ENCODE assay signal across 19 mouse cellular contexts in the genomic region with DNA sequence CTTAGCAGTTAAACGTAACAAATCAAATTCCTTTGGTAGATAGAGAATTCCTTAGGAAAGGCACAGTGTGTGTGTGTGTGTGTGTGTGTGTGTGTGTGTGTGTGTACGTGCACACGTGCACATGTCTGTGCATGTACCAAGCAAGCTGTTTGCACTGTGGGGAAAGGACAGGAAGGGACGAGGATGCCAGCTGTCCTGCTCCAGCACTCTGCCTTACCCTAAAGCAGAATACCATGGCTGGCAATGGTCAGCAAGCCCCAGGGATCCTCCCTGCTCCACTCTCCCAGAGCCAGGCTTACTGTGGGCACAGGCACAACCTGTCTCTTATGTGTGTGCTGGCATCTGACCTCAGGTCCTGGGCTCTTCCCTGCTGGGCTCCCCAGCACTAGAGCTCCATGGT.
DNase-seq lines count a peak whose midpoint lies in the region; ATAC-seq and TF ChIP-seq lines count a peak whose summit lies in the region.
"Had no signal": no experiment of that assay in that cellular context is flagged by ENCODE, and none has a peak within 500 bp of the region (broad histone marks: within the 10 kb centered on the region; RNA-seq: fewer than 3 reads in every experiment).

No protein-coding gene starts in this region.

- H3K9me3 ChIP-seq in forebrain, embryonic 12.5 days = no peaks in the 10 kb centered on the region
- no peaks in the 10 kb centered on the region for H3K9me3 ChIP-seq in forebrain, embryonic 15.5 days
- no peaks in the 10 kb centered on the region for H3K9me3 ChIP-seq in heart, postnatal 0 days (replicated peaks; ENCODE audit: control insufficient read depth, low read length)
- H3K9me3 ChIP-seq in heart, embryonic 10.5 days = no peaks in the 10 kb centered on the region
- H3K9me3 ChIP-seq in ES-Bruce4 (replicated peaks; ENCODE audit: control insufficient read depth, insufficient read depth, low read length, poor library complexity, severe bottlenecking) = no peaks in the 10 kb centered on the region
- H3K9me3 ChIP-seq: liver, embryonic 15.5 days had no signal

- no peak for TF ChIP-seq POLR2A in ES-Bruce4 (IDR thresholded peaks at IDR 0.05; ENCODE audit: insufficient read depth, low read length)

- TF ChIP-seq EP300 in heart, postnatal 0 days (IDR thresholded peaks at IDR 0.05; ENCODE audit: low read depth) = no peak
- no peak for TF ChIP-seq EP300 in ES-Bruce4 (IDR thresholded peaks at IDR 0.05; ENCODE audit: insufficient read depth, low read depth, low read length)

- 0 out of 2 replicates have a peak overlapping the region, but pooled peaks have one; percentile 31 for H3K27ac ChIP-seq in forebrain, embryonic 12.5 days
- no peak overlapping the region for H3K27ac ChIP-seq in forebrain, embryonic 15.5 days (replicated peaks)
- H3K27ac ChIP-seq in heart, postnatal 0 days (ENCODE audit: low read depth) = peak overlapping the region; percentile 64
- H3K27ac ChIP-seq in heart, embryonic 10.5 days = no peak overlapping the region
- peak overlapping the region; percentile 19 for H3K27ac ChIP-seq in ES-Bruce4 (ENCODE audit: insufficient read depth, low read length)
- H3K27ac ChIP-seq: liver, embryonic 15.5 days had no signal

- H3K4me3 ChIP-seq in forebrain, embryonic 12.5 days (replicated peaks) = no peak overlapping the region
- no peak overlapping the region for H3K4me3 ChIP-seq in forebrain, embryonic 15.5 days
- no peak overlapping the region for H3K4me3 ChIP-seq in heart, postnatal 0 days (ENCODE audit: low read depth, low read length)
- H3K4me3 ChIP-seq in heart, embryonic 10.5 days = no peak overlapping the region
- H3K4me3 ChIP-seq in ES-Bruce4 (ENCODE audit: low read depth, low read length) = no peak overlapping the region
- H3K4me3 ChIP-seq: liver, embryonic 15.5 days had no signal

- no peaks in the 10 kb centered on the region for H3K27me3 ChIP-seq in forebrain, embryonic 12.5 days
- H3K27me3 ChIP-seq in forebrain, embryonic 15.5 days = no peaks in the 10 kb centered on the region
- H3K27me3 ChIP-seq in heart, postnatal 0 days (ENCODE audit: control insufficient read depth, insufficient read depth, low read length) = no peaks in the 10 kb centered on the region
- no peaks in the 10 kb centered on the region for H3K27me3 ChIP-seq in heart, embryonic 10.5 days (ENCODE audit: insufficient read depth, poor library complexity, severe bottlenecking)
- no peaks in the 10 kb centered on the region for H3K27me3 ChIP-seq in ES-Bruce4 (ENCODE audit: control insufficient read depth, insufficient read depth, low read length, poor library complexity, severe bottlenecking)
- H3K27me3 ChIP-seq: liver, embryonic 15.5 days; Patski had no signal

- no peak overlapping the region for H3K4me2 ChIP-seq in forebrain, embryonic 12.5 days
- no peak overlapping the region for H3K4me2 ChIP-seq in forebrain, embryonic 15.5 days (replicated peaks)
- H3K4me2 ChIP-seq in heart, postnatal 0 days (ENCODE audit: low read depth, low read length) = no peak overlapping the region
- H3K4me2 ChIP-seq: liver, embryonic 15.5 days had no signal

- no peak for ATAC-seq in forebrain, embryonic 12.5 days (ENCODE audit: low FRiP score)
- no peak for ATAC-seq in forebrain, embryonic 15.5 days (replicated peaks)
- ATAC-seq in heart, postnatal 0 days (ENCODE audit: insufficient read depth, low read depth) = no peak
- ATAC-seq: activated CD4-positive, CD25-positive, alpha-beta regulatory T cell, adult 4 months; lung, postnatal 0 days; Patski had no signal

- no peaks in the 10 kb centered on the region for H3K36me3 ChIP-seq in forebrain, embryonic 12.5 days (replicated peaks)
- H3K36me3 ChIP-seq in forebrain, embryonic 15.5 days = no peaks in the 10 kb centered on the region
- H3K36me3 ChIP-seq in heart, postnatal 0 days (replicated peaks; ENCODE audit: control insufficient read depth, insufficient read depth, low read length) = peaks cover 7% of the 10 kb centered on the region
- peaks cover 9% of the 10 kb centered on the region; the same call in 1 of the 2 replicates for H3K36me3 ChIP-seq in heart, embryonic 10.5 days
- H3K36me3 ChIP-seq in ES-Bruce4 (ENCODE audit: control insufficient read depth, insufficient read depth, low read length, poor library complexity, severe bottlenecking) = no peaks in the 10 kb centered on the region

- H3K9ac ChIP-seq in forebrain, embryonic 12.5 days = no peak overlapping the region
- H3K9ac ChIP-seq in forebrain, embryonic 15.5 days (replicated peaks) = no peak overlapping the region
- no peak overlapping the region for H3K9ac ChIP-seq in heart, postnatal 0 days (replicated peaks; ENCODE audit: low read depth, low read length)
- no peak overlapping the region for H3K9ac ChIP-seq in ES-Bruce4 (ENCODE audit: low read depth, poor library complexity, severe bottlenecking)
- H3K9ac ChIP-seq: liver, embryonic 15.5 days had no signal

- 92% methylated on average over 4 of the region's 4 CpGs for WGBS in forebrain, embryonic 12.5 days
- 77% methylated on average over 4 of the region's 4 CpGs for WGBS in forebrain, embryonic 15.5 days
- WGBS in heart, postnatal 0 days = 53% methylated on average over 4 of the region's 4 CpGs
- WGBS in heart, embryonic 10.5 days = 77% methylated on average over 4 of the region's 4 CpGs

- TF ChIP-seq CTCF in heart, postnatal 0 days (IDR thresholded peaks at IDR 0.05; ENCODE audit: low read depth) = no peak
- TF ChIP-seq CTCF in ES-Bruce4 (IDR thresholded peaks at IDR 0.05; ENCODE audit: low read depth, low read length) = no peak

- intact Hi-C loops in left cerebral cortex, postnatal 4 days (cut with DNase I) = no loop called here

- peaks cover 84% of the 10 kb centered on the region for H3K4me1 ChIP-seq in forebrain, embryonic 12.5 days
- peaks cover 47% of the 10 kb centered on the region for H3K4me1 ChIP-seq in forebrain, embryonic 15.5 days
- peaks cover 59% of the 10 kb centered on the region for H3K4me1 ChIP-seq in heart, postnatal 0 days (ENCODE audit: control insufficient read depth, insufficient read depth)
- H3K4me1 ChIP-seq in heart, embryonic 10.5 days = peaks cover 84% of the 10 kb centered on the region
- peaks cover 24% of the 10 kb centered on the region for H3K4me1 ChIP-seq in ES-Bruce4 (ENCODE audit: control insufficient read depth, insufficient read depth, low read length)

- DNase-seq in heart, postnatal 0 days (ENCODE audit: low spot score) = no peak
- DNase-seq in heart, embryonic 10.5 days (ENCODE audit: low spot score) = no peak
- peak; percentile 78 for DNase-seq in cerebellum, adult 9-10 months
- DNase-seq in retina, embryonic 14.5 days (ENCODE audit: low spot score) = no peak
- no peak for DNase-seq in left cerebral cortex, postnatal 4 days
- DNase-seq: adrenal gland, postnatal 25 days; B cell, adult 2 months; gastrocnemius, postnatal 14 days; heart, postnatal 14 days; kidney, adult 8-10 months; kidney, postnatal 4 days; right cerebral cortex, postnatal 25 days had no signal

Comparison
In these comparisons a context has a peak if more than half of its experiments do, and no peak if none do; other contexts are left out.
1. H3K27ac ChIP-seq: peak in forebrain, embryonic 12.5 days (single experiment), heart, postnatal 0 days (single experiment) and ES-Bruce4 (single experiment); none in forebrain, embryonic 15.5 days (single experiment) and heart, embryonic 10.5 days (single experiment).